Mouse (Mus musculus): ENCODE data around the gene Rbm47. TPM values are rescaled to one million over a fixed set of nuclear protein-coding genes. Genes with fewer than 3 reads are reported as not detected.

The Rbm47 gene
- polyA plus RNA-seq, 1 experiment from 2014 or later: 79.2 TPM

- ATAC-seq (replicated peaks; ENCODE audit: low FRiP score, low TSS enrichment, low read depth) (0 out of 2 replicates have a peak, but pooled peaks have one; percentile 23), DNase-seq (ENCODE audit: low spot score) (no peak)
- no peak overlapping the region for H3K27ac ChIP-seq (ENCODE audit: low read depth)
- 80% methylated on average over 14 of the region's 14 CpGs for WGBS
- H3K27me3 ChIP-seq (replicated peaks; ENCODE audit: control insufficient read depth, insufficient read depth, low read length): 0 out of 2 replicates have a peak, but pooled peaks cover under 1% of the 10 kb centered on the region
- H3K4me1 ChIP-seq (replicated peaks; ENCODE audit: control insufficient read depth, insufficient read depth, low read length): no peaks in the 10 kb centered on the region
- no peaks in the 10 kb centered on the region for H3K9me3 ChIP-seq (ENCODE audit: control insufficient read depth, low read length)
- H3K4me2 ChIP-seq (ENCODE audit: low read length): no peak overlapping the region
- H3K36me3 ChIP-seq (ENCODE audit: control insufficient read depth, insufficient read depth, low read length): no peaks in the 10 kb centered on the region
- no peak overlapping the region for H3K9ac ChIP-seq (ENCODE audit: low read length)
- no peak overlapping the region for H3K4me3 ChIP-seq (ENCODE audit: low read depth, low read length)
These were observed 29.6 kb downstream of the Rbm47 start for GRCm38 (mm10) chr5:66143093-66144032.

GRCm38 (mm10) chr5:66141474-66141873 is 31.4 kb downstream of the Rbm47 start:
- WGBS: 91% methylated on average over 4 of the region's 4 CpGs
- Histone ChIP-seq H3K9ac (ENCODE audit: low read length) (no peak overlapping the region), H3K9me3 (ENCODE audit: control insufficient read depth, low read length) (no peaks in the 10 kb centered on the region), H3K27me3 (replicated peaks; ENCODE audit: control insufficient read depth, insufficient read depth, low read length) (no peaks in the 10 kb centered on the region), H3K36me3 (ENCODE audit: control insufficient read depth, insufficient read depth, low read length) (no peaks in the 10 kb centered on the region), H3K4me2 (ENCODE audit: low read length) (no peak overlapping the region), H3K4me1 (replicated peaks; ENCODE audit: control insufficient read depth, insufficient read depth, low read length) (no peaks in the 10 kb centered on the region), H3K27ac (ENCODE audit: low read depth) (no peak overlapping the region), H3K4me3 (ENCODE audit: low read depth, low read length) (no peak overlapping the region)
- ATAC-seq (replicated peaks; ENCODE audit: low FRiP score, low TSS enrichment, low read depth): no peak
- no peak for DNase-seq (ENCODE audit: low spot score)

- Histone ChIP-seq H3K36me3 (ENCODE audit: control insufficient read depth, insufficient read depth, low read length) (no peaks in the 10 kb centered on the region), H3K4me3 (ENCODE audit: low read depth, low read length) (no peak overlapping the region), H3K4me1 (replicated peaks; ENCODE audit: control insufficient read depth, insufficient read depth, low read length) (peaks cover 4% of the 10 kb centered on the region; the same call in 1 of the 2 replicates), H3K27me3 (replicated peaks; ENCODE audit: control insufficient read depth, insufficient read depth, low read length) (no peaks in the 10 kb centered on the region), H3K9ac (ENCODE audit: low read length) (no peak overlapping the region), H3K27ac (ENCODE audit: low read depth) (no peak overlapping the region), H3K9me3 (ENCODE audit: control insufficient read depth, low read length) (no peaks in the 10 kb centered on the region), H3K4me2 (ENCODE audit: low read length) (no peak overlapping the region)
- DNase-seq (ENCODE audit: low spot score) (no peak), ATAC-seq (replicated peaks; ENCODE audit: low FRiP score, low TSS enrichment, low read depth) (no peak)
- 31% methylated on average over 6 of the region's 6 CpGs for WGBS
These were observed 33.2 kb downstream of the Rbm47 start for GRCm38 (mm10) chr5:66139634-66140295.

GRCm38 (mm10) chr5:66139171-66139570 is 33.7 kb downstream of the Rbm47 start:
- 62% methylated on average over 6 of the region's 6 CpGs for WGBS
- ATAC-seq (replicated peaks; ENCODE audit: low FRiP score, low TSS enrichment, low read depth): no peak
- no peak overlapping the region for H3K9ac ChIP-seq (ENCODE audit: low read length)
- H3K36me3 ChIP-seq (ENCODE audit: control insufficient read depth, insufficient read depth, low read length): no peaks in the 10 kb centered on the region
- no peaks in the 10 kb centered on the region for H3K9me3 ChIP-seq (ENCODE audit: control insufficient read depth, low read length)
- no peak overlapping the region for H3K4me2 ChIP-seq (ENCODE audit: low read length)
- no peak overlapping the region for H3K4me3 ChIP-seq (ENCODE audit: low read depth, low read length)
- H3K27ac ChIP-seq (ENCODE audit: low read depth): no peak overlapping the region
- no peaks in the 10 kb centered on the region for H3K27me3 ChIP-seq (replicated peaks; ENCODE audit: control insufficient read depth, insufficient read depth, low read length)
- H3K4me1 ChIP-seq (replicated peaks; ENCODE audit: control insufficient read depth, insufficient read depth, low read length): peaks cover 4% of the 10 kb centered on the region; the same call in 1 of the 2 replicates
- no peak for DNase-seq (ENCODE audit: low spot score)

- peaks cover 4% of the 10 kb centered on the region; the same call in 1 of the 2 replicates for H3K4me1 ChIP-seq (replicated peaks; ENCODE audit: control insufficient read depth, insufficient read depth, low read length)
- no peak overlapping the region for H3K27ac ChIP-seq (ENCODE audit: low read depth)
- no peak for ATAC-seq (replicated peaks; ENCODE audit: low FRiP score, low TSS enrichment, low read depth)
- no peaks in the 10 kb centered on the region for H3K36me3 ChIP-seq (ENCODE audit: control insufficient read depth, insufficient read depth, low read length)
- no peak overlapping the region for H3K4me3 ChIP-seq (ENCODE audit: low read depth, low read length)
- DNase-seq (ENCODE audit: low spot score): no peak
- H3K9me3 ChIP-seq (ENCODE audit: control insufficient read depth, low read length): no peaks in the 10 kb centered on the region
- no peak overlapping the region for H3K9ac ChIP-seq (ENCODE audit: low read length)
- H3K4me2 ChIP-seq (ENCODE audit: low read length): no peak overlapping the region
- WGBS: 35% methylated on average over 10 of the region's 10 CpGs
- no peaks in the 10 kb centered on the region for H3K27me3 ChIP-seq (replicated peaks; ENCODE audit: control insufficient read depth, insufficient read depth, low read length)
These were observed 34.3 kb downstream of the Rbm47 start for GRCm38 (mm10) chr5:66138597-66138996.

GRCm38 (mm10) chr5:66137250-66137649 is 35.7 kb downstream of the Rbm47 start:
- DNase-seq (ENCODE audit: low spot score): no peak
- Histone ChIP-seq H3K4me2 (ENCODE audit: low read length) (no peak overlapping the region), H3K4me3 (ENCODE audit: low read depth, low read length) (no peak overlapping the region), H3K4me1 (replicated peaks; ENCODE audit: control insufficient read depth, insufficient read depth, low read length) (peaks cover 4% of the 10 kb centered on the region; the same call in 1 of the 2 replicates), H3K27ac (ENCODE audit: low read depth) (no peak overlapping the region), H3K27me3 (replicated peaks; ENCODE audit: control insufficient read depth, insufficient read depth, low read length) (no peaks in the 10 kb centered on the region), H3K36me3 (ENCODE audit: control insufficient read depth, insufficient read depth, low read length) (no peaks in the 10 kb centered on the region), H3K9me3 (ENCODE audit: control insufficient read depth, low read length) (no peaks in the 10 kb centered on the region), H3K9ac (ENCODE audit: low read length) (no peak overlapping the region)
- no peak for ATAC-seq (replicated peaks; ENCODE audit: low FRiP score, low TSS enrichment, low read depth)
- 72% methylated on average over 4 of the region's 4 CpGs for WGBS

- Histone ChIP-seq H3K27ac (ENCODE audit: low read depth) (no peak overlapping the region), H3K9ac (ENCODE audit: low read length) (no peak overlapping the region), H3K9me3 (ENCODE audit: control insufficient read depth, low read length) (no peaks in the 10 kb centered on the region), H3K4me1 (replicated peaks; ENCODE audit: control insufficient read depth, insufficient read depth, low read length) (peaks cover 4% of the 10 kb centered on the region; the same call in 1 of the 2 replicates), H3K4me3 (ENCODE audit: low read depth, low read length) (no peak overlapping the region), H3K27me3 (replicated peaks; ENCODE audit: control insufficient read depth, insufficient read depth, low read length) (no peaks in the 10 kb centered on the region), H3K36me3 (ENCODE audit: control insufficient read depth, insufficient read depth, low read length) (no peaks in the 10 kb centered on the region), H3K4me2 (ENCODE audit: low read length) (no peak overlapping the region)
- DNase-seq (ENCODE audit: low spot score) (no peak), ATAC-seq (replicated peaks; ENCODE audit: low FRiP score, low TSS enrichment, low read depth) (no peak)
- WGBS: 83% methylated on average over 3 of the region's 3 CpGs
These were observed 37.1 kb downstream of the Rbm47 start for GRCm38 (mm10) chr5:66135853-66136210.

- Histone ChIP-seq H3K9me3 (ENCODE audit: control insufficient read depth, low read length) (no peaks in the 10 kb centered on the region), H3K4me1 (replicated peaks; ENCODE audit: control insufficient read depth, insufficient read depth, low read length) (peaks cover 4% of the 10 kb centered on the region; the same call in 1 of the 2 replicates), H3K36me3 (ENCODE audit: control insufficient read depth, insufficient read depth, low read length) (no peaks in the 10 kb centered on the region), H3K9ac (ENCODE audit: low read length) (no peak overlapping the region), H3K27ac (ENCODE audit: low read depth) (no peak overlapping the region), H3K27me3 (replicated peaks; ENCODE audit: control insufficient read depth, insufficient read depth, low read length) (no peaks in the 10 kb centered on the region), H3K4me3 (ENCODE audit: low read depth, low read length) (no peak overlapping the region), H3K4me2 (ENCODE audit: low read length) (no peak overlapping the region)
- DNase-seq (ENCODE audit: low spot score) (no peak), ATAC-seq (replicated peaks; ENCODE audit: low FRiP score, low TSS enrichment, low read depth) (no peak)
- WGBS: 70% methylated on average over 11 of the region's 11 CpGs
These were observed 37.6 kb downstream of the Rbm47 start for GRCm38 (mm10) chr5:66135161-66135852.

All from intestine, embryonic 14.5 days (tissue).